Mouse (Mus musculus) small intestine, adult 2 months (tissue): ENCODE data around the gene Gm5478. TPM values are rescaled to one million over a fixed set of nuclear protein-coding genes. Genes with fewer than 3 reads are reported as not detected.

Source experiments
- H3K27ac ChIP-seq: fragments of 200-500 bp; 2 replicates; pipeline ENCODE4 v1.5.1; 2012; ENCODE audit warnings: low read depth, low read length, control low read depth, inconsistent platforms; ENCODE audit not compliant: insufficient read depth
- H3K27me3 ChIP-seq: fragments of 200-500 bp; 2 replicates; pipeline ENCODE4 v1.6.1; 2012; ENCODE audit warnings: mild to moderate bottlenecking, moderate library complexity, low read length, inconsistent platforms; ENCODE audit not compliant: control insufficient read depth, insufficient read depth
- H3K36me3 ChIP-seq: fragments of 200-500 bp; 2 replicates; pipeline ENCODE4 v1.6.1; 2012; ENCODE audit warnings: mild to moderate bottlenecking, low read length, control low read depth, inconsistent platforms; ENCODE audit not compliant: control insufficient read depth, insufficient read depth
- H3K4me1 ChIP-seq: fragments of 200-500 bp; 2 replicates; pipeline ENCODE4 v1.6.1; 2012; ENCODE audit warnings: low read length, inconsistent platforms, mixed read lengths; ENCODE audit not compliant: control insufficient read depth, insufficient read depth, insufficient read length
- H3K4me3 ChIP-seq: fragments of 200-500 bp; 2 replicates; pipeline ENCODE4 v1.5.1; 2012; ENCODE audit warnings: low read depth, mild to moderate bottlenecking, control low read depth, inconsistent platforms, low read length, moderate library complexity
- CTCF ChIP-seq: fragments of 200-500 bp; IDR thresholded peaks from 2 replicates; pipeline ENCODE4 v1.5.1; 2012; ENCODE audit warnings: low read depth, mild to moderate bottlenecking, control low read depth, inconsistent platforms, low read length, moderate library complexity, mixed read lengths; ENCODE audit not compliant: insufficient replicate concordance, insufficient read length; ENCODE audit errors: extremely low read depth
- POLR2A ChIP-seq: fragments of 200-500 bp; IDR thresholded peaks from 2 replicates; pipeline ENCODE4 v1.6.1; 2012; ENCODE audit warnings: low read depth, mild to moderate bottlenecking, control low read depth, inconsistent platforms, low read length, moderate library complexity
- WGBS: fragments of 180-500 bp; shearing (Covaris S2); methylation state at CpG from one replicate; pipeline ENCODE4 v1.1.7; 2018; 5-methylcytosine and 5-hydroxymethylcytosine counted together
- polyA plus RNA-seq: library from polyadenylated mRNA; depleted of rRNA; stranded (reverse); fragments of >200 nt; gene quantifications from 2 replicates; pipeline ENCODE4 v1.2.3, GENCODE M21; 2012; rRNA removed

Gene Gm5478
- polyA plus RNA-seq, 1 experiment = not detected

- no peak within 1 kb of the TSS for H3K27ac ChIP-seq
- 73% methylated on average over 2 of the region's 2 CpGs for WGBS
- no peaks in the 10 kb centered on the region for H3K4me1 ChIP-seq
- H3K4me3 ChIP-seq = no peak within 1 kb of the TSS
- H3K36me3 ChIP-seq = no peaks in the 10 kb centered on the region
- TF ChIP-seq CTCF (no peak), POLR2A (no peak)
- H3K27me3 ChIP-seq = peaks cover 21% of the 10 kb centered on the region; the same call in 1 of the 2 replicates
Measured at GRCm38 (mm10) chr15:101627884-101628283, 19.3 kb downstream of the Gm5478 start, which contains the start of gene Gm5414. Gm5414 (minus strand) TSS chr15:101628188.

GRCm38 (mm10) chr15:101599123-101599522 is 48.1 kb downstream of the Gm5478 start:
- H3K36me3 ChIP-seq = no peaks in the 10 kb centered on the region
- WGBS = 26% methylated on average over 6 of the region's 6 CpGs
- TF ChIP-seq POLR2A = no peak
- peaks cover 4% of the 10 kb centered on the region; the same call in 1 of the 2 replicates for H3K27me3 ChIP-seq
- no peak overlapping the region for H3K27ac ChIP-seq
- no peaks in the 10 kb centered on the region for H3K4me1 ChIP-seq
- no peak overlapping the region for H3K4me3 ChIP-seq

Other genes with a start within 250 kb of the Gm5478 start
- 35.1 and 43.1 TPM in 2 replicates for gene Krt7, start 236.3 kb downstream of the Gm5478 start, polyA plus RNA-seq
- 0.29 and 0.30 TPM in 2 replicates for gene Krt87, start 208.6 kb downstream of the Gm5478 start, polyA plus RNA-seq
- not detected in 2 replicates for gene Krt88, start 199.6 kb downstream of the Gm5478 start, polyA plus RNA-seq
- not detected in 2 replicates for gene Krt81, start 183.6 kb downstream of the Gm5478 start, polyA plus RNA-seq
- gene Krt86, start 173.9 kb downstream of the Gm5478 start, polyA plus RNA-seq = not detected in 2 replicates
- gene Krt83, start 155.9 kb downstream of the Gm5478 start, polyA plus RNA-seq = 0.08 and 0.48 TPM in 2 replicates
- gene Gm49425, start 130.1 kb downstream of the Gm5478 start, polyA plus RNA-seq = not detected in 2 replicates
- 0.27 TPM in 1 of 2 replicates, not detected in the other for gene Krt84, start 114.6 kb downstream of the Gm5478 start, polyA plus RNA-seq
- not detected in 2 replicates for gene Krt82, start 96.7 kb downstream of the Gm5478 start, polyA plus RNA-seq
- gene Krt90, start 84.4 kb downstream of the Gm5478 start, polyA plus RNA-seq = 0.05 TPM in 1 of 2 replicates, not detected in the other
- not detected in 2 replicates for gene Krt75, start 73.5 kb downstream of the Gm5478 start, polyA plus RNA-seq
- gene Gm5414, start 19.2 kb downstream of the Gm5478 start, polyA plus RNA-seq = not detected in 2 replicates
- 0.08 TPM in 1 of 2 replicates, not detected in the other for gene Krt6b, start 32.9 kb upstream of the Gm5478 start, polyA plus RNA-seq
- not detected in 2 replicates for gene Krt6a, start 46.9 kb upstream of the Gm5478 start, polyA plus RNA-seq
- 0.15 and 0.43 TPM in 2 replicates for gene Krt5, start 65.5 kb upstream of the Gm5478 start, polyA plus RNA-seq
- gene Krt71, start 95.7 kb upstream of the Gm5478 start, polyA plus RNA-seq = not detected in 2 replicates
- gene Krt72, start 139.1 kb upstream of the Gm5478 start, polyA plus RNA-seq = not detected in 2 replicates
- not detected in 2 replicates for gene Krt73, start 155.0 kb upstream of the Gm5478 start, polyA plus RNA-seq
- gene Krt2, start 170.8 kb upstream of the Gm5478 start, polyA plus RNA-seq = not detected in 2 replicates
- gene Krt1, start 203.4 kb upstream of the Gm5478 start, polyA plus RNA-seq = 0.09 TPM in 1 of 2 replicates, not detected in the other
- not detected in 2 replicates for gene Krt77, start 222.3 kb upstream of the Gm5478 start, polyA plus RNA-seq
- not detected in 2 replicates for gene Krt76, start 245.5 kb upstream of the Gm5478 start, polyA plus RNA-seq